Mouse (Mus musculus) kidney, postnatal 0 days (tissue): ENCODE results near the gene Hvcn1. TPM values are rescaled to one million over a fixed set of nuclear protein-coding genes. Genes with fewer than 3 reads are reported as not detected.
A peak's percentile ranks its signal among the peaks of the same experiment; 100 is the strongest.

Experiments used
- ATAC-seq: fragments of 200-750 bp; cut with Nextera tagmentation; replicated peaks from 2 replicates; pipeline ENCODE4 v1.8.0; 2017; ENCODE audit warnings: low read depth, moderate number of reproducible peaks, moderate TSS enrichment, moderate library complexity; ENCODE audit not compliant: low FRiP score
- DNase-seq: peaks from one replicate; pipeline ENCODE4 v3.0.0-alpha.2; 2016; ENCODE audit warnings: low spot score
- H3K27ac ChIP-seq: fragments of 300-500 bp; sonication (generic); 2 replicates; pipeline ENCODE4 v1.5.1; 2014; ENCODE audit warnings: mild to moderate bottlenecking
- H3K27me3 ChIP-seq: fragments of 300-500 bp; sonication (generic); 2 replicates; pipeline ENCODE4 v1.6.1; 2014; ENCODE audit warnings: low read length, mixed read lengths; ENCODE audit not compliant: insufficient read depth
- H3K36me3 ChIP-seq: fragments of 300-500 bp; sonication (generic); 2 replicates; pipeline ENCODE4 v1.6.1; 2014; ENCODE audit warnings: low read length, mixed read lengths; ENCODE audit not compliant: insufficient read depth
- H3K4me1 ChIP-seq: fragments of 300-500 bp; sonication (generic); replicated peaks from 2 replicates; pipeline ENCODE4 v1.6.1; 2014; ENCODE audit warnings: antibody characterized with exemption, low read length, mixed read lengths; ENCODE audit not compliant: insufficient read depth
- H3K4me2 ChIP-seq: fragments of 300-500 bp; sonication (generic); 2 replicates; pipeline ENCODE4 v1.6.1; 2014; ENCODE audit warnings: mild to moderate bottlenecking, low read length, moderate library complexity, mixed read lengths
- H3K4me3 ChIP-seq: fragments of 300-500 bp; sonication (generic); replicated peaks from 2 replicates; pipeline ENCODE4 v1.5.1; 2014; ENCODE audit warnings: low read depth, low read length
- H3K9ac ChIP-seq: fragments of 300-500 bp; sonication (generic); 2 replicates; pipeline ENCODE4 v1.6.1; 2014; ENCODE audit warnings: low read depth, low read length
- H3K9me3 ChIP-seq: fragments of 300-500 bp; sonication (generic); replicated peaks from 2 replicates; pipeline ENCODE4 v1.6.1; 2016; ENCODE audit warnings: low read length, inconsistent platforms, mixed read lengths
- CTCF ChIP-seq: IDR thresholded peaks from 2 replicates; pipeline ENCODE4 v1.5.1; 2016; ENCODE audit warnings: antibody characterized with exemption, low read depth, mild to moderate bottlenecking, moderate library complexity
- WGBS: fragments of 180-500 bp; shearing (Covaris S2); extraction: QIAGEN DNeasy Blood & Tissue Kit; methylation state at CpG from one replicate; pipeline ENCODE4 v1.1.7; 2014; 5-methylcytosine and 5-hydroxymethylcytosine counted together
- polyA plus RNA-seq: library from polyadenylated mRNA; unstranded; fragments of >200 nt; fragmentation: Nextera tagmentation; extraction: Ambion mirVana; gene quantifications from 2 replicates; pipeline ENCODE4 v1.2.1, GENCODE M21; 2015

The Hvcn1 gene
- polyA plus RNA-seq, 1 experiment from 2014 or later: 12.2 TPM

- DNase-seq (peak; percentile 39), ATAC-seq (no peak)
- no peak overlapping the region for H3K9ac ChIP-seq
- WGBS: 59% methylated on average over 3 of the region's 3 CpGs
- H3K9me3 ChIP-seq: no peaks in the 10 kb centered on the region
- H3K4me3 ChIP-seq: no peak overlapping the region
- TF ChIP-seq CTCF: peak; percentile 59
- H3K36me3 ChIP-seq: no peaks in the 10 kb centered on the region
- no peaks in the 10 kb centered on the region for H3K27me3 ChIP-seq
- no peaks in the 10 kb centered on the region; the same call in 1 of the 2 replicates for H3K4me1 ChIP-seq
- H3K27ac ChIP-seq: no peak overlapping the region
- H3K4me2 ChIP-seq: no peak overlapping the region
Measured at GRCm38 (mm10) chr5:122265187-122265586, 58.6 kb downstream of the Hvcn1 start.

GRCm38 (mm10) chr5:122265942-122266341 is 59.3 kb downstream of the Hvcn1 start:
- Histone ChIP-seq H3K4me2 (no peak overlapping the region), H3K4me1 (no peaks in the 10 kb centered on the region; the same call in 1 of the 2 replicates), H3K27ac (no peak overlapping the region), H3K27me3 (no peaks in the 10 kb centered on the region), H3K9ac (no peak overlapping the region), H3K36me3 (no peaks in the 10 kb centered on the region), H3K9me3 (no peaks in the 10 kb centered on the region), H3K4me3 (no peak overlapping the region)
- DNase-seq (no peak), ATAC-seq (no peak)
- WGBS: 94% methylated on average over 2 of the region's 2 CpGs
- peak; percentile 41 for TF ChIP-seq CTCF

- Histone ChIP-seq H3K4me1 (no peaks in the 10 kb centered on the region; the same call in 1 of the 2 replicates), H3K27ac (no peak overlapping the region), H3K9me3 (no peaks in the 10 kb centered on the region), H3K36me3 (no peaks in the 10 kb centered on the region), H3K9ac (no peak overlapping the region), H3K27me3 (no peaks in the 10 kb centered on the region), H3K4me3 (no peak overlapping the region), H3K4me2 (no peak overlapping the region)
- WGBS: 76% methylated on average over 7 of the region's 7 CpGs
- DNase-seq: no peak
- TF ChIP-seq CTCF: no peak
- no peak for ATAC-seq
Measured at GRCm38 (mm10) chr5:122267136-122267535, 60.5 kb downstream of the Hvcn1 start.

- Histone ChIP-seq H3K4me2 (no peak overlapping the region), H3K27ac (no peak overlapping the region), H3K4me1 (no peaks in the 10 kb centered on the region; the same call in 1 of the 2 replicates), H3K36me3 (no peaks in the 10 kb centered on the region), H3K4me3 (no peak overlapping the region), H3K27me3 (no peaks in the 10 kb centered on the region), H3K9me3 (no peaks in the 10 kb centered on the region), H3K9ac (no peak overlapping the region)
- peak; percentile 87 for TF ChIP-seq CTCF
- 20% methylated on average over 5 of the region's 5 CpGs for WGBS
- ATAC-seq (no peak), DNase-seq (peak; percentile 87)
Measured at GRCm38 (mm10) chr5:122267899-122268298, 61.3 kb downstream of the Hvcn1 start.

- no peaks in the 10 kb centered on the region for H3K9me3 ChIP-seq
- DNase-seq (no peak), ATAC-seq (no peak)
- H3K9ac ChIP-seq: no peak overlapping the region
- H3K4me2 ChIP-seq: no peak overlapping the region
- H3K27me3 ChIP-seq: no peaks in the 10 kb centered on the region
- no peaks in the 10 kb centered on the region for H3K4me1 ChIP-seq
- 56% methylated on average over 12 of the region's 12 CpGs for WGBS
- H3K27ac ChIP-seq: no peak overlapping the region
- no peak for TF ChIP-seq CTCF
- H3K36me3 ChIP-seq: no peaks in the 10 kb centered on the region
- H3K4me3 ChIP-seq: no peak overlapping the region
Measured at GRCm38 (mm10) chr5:122268858-122269604, 62.4 kb downstream of the Hvcn1 start.

GRCm38 (mm10) chr5:122272821-122273220 is 66.2 kb downstream of the Hvcn1 start:
- H3K4me3 ChIP-seq: no peak overlapping the region
- 72% methylated on average over 5 of the region's 5 CpGs for WGBS

More at GRCm38 (mm10) chr5:122272821-122273220, 66.2 kb downstream of the Hvcn1 start:
- TF ChIP-seq CTCF: no peak
- no peaks in the 10 kb centered on the region for H3K36me3 ChIP-seq
- ATAC-seq (no peak), DNase-seq (no peak)
- no peak overlapping the region for H3K27ac ChIP-seq
- no peak overlapping the region for H3K4me2 ChIP-seq
- no peaks in the 10 kb centered on the region for H3K9me3 ChIP-seq
- H3K4me1 ChIP-seq: no peaks in the 10 kb centered on the region
- H3K27me3 ChIP-seq: no peaks in the 10 kb centered on the region
- H3K9ac ChIP-seq: no peak overlapping the region
